Mouse (Mus musculus): ENCODE data around the gene D130043K22Rik.
"Not testable (repeated sequence)": the region's sequence is repeated elsewhere in the genome, so short reads cannot be mapped to it uniquely, and the experiment has no call there.

D130043K22Rik gene

GRCm38 (mm10) chr13:24831353-24832130, 13.4 kb upstream of the D130043K22Rik start, which contains the start of the genes Acot13 and Tdp2:
Acot13 (minus strand) TSS chr13:24831540.
Tdp2 (plus strand) TSS chr13:24831679.
- peak; percentile 93 for ATAC-seq (ENCODE audit: insufficient number of reproducible peaks, low FRiP score, low TSS enrichment)

GRCm38 (mm10) chr13:24832131-24832810, 12.7 kb upstream of the D130043K22Rik start:
- ATAC-seq (ENCODE audit: insufficient number of reproducible peaks, low FRiP score, low TSS enrichment), result no peak

DNA sequence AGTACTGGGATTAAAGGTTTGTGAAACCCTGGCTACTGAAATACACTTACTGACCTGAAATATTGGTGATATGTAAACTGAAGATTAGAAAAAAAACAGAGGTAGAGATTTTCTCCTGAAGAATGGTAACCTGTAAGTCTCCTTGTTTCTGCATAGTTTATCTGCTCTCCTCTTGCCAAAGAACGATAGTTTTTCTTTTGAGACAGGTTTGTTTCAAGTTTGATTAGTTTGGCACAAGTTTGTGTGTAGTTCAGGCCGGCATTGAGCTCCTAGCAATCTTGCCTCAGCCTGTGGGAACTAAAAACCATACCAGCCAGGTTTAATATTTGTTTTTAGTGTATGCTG, 12.2 kb upstream of the D130043K22Rik start:
- ATAC-seq (ENCODE audit: insufficient number of reproducible peaks, low FRiP score, low TSS enrichment), result no peak

GRCm38 (mm10) chr13:24837765-24838164, 7.2 kb upstream of the D130043K22Rik start:
- not testable (repeated sequence) for ATAC-seq (ENCODE audit: insufficient number of reproducible peaks, low FRiP score, low TSS enrichment)

GRCm38 (mm10) chr13:24839831-24840230, 5.1 kb upstream of the D130043K22Rik start:
- ATAC-seq (ENCODE audit: insufficient number of reproducible peaks, low FRiP score, low TSS enrichment), result no peak

DNA sequence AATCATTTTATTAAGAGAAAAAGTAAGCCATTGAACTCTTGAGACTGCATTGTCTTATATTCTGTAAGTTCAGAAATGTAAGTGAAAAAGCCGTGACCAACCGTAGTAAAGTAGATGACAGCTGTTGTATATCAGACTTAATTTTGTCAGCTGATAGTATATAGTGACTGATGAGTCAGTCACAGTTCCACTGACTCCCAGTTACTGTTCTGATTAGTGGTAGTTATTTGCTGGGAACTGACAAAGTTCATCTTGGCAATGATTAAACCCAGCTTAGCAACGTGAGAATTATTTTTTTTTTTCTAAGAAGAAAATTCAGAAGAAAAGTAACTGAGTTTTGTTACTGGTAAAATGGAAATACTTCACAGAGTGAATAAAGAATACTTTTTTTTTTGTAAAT, 3.2 kb upstream of the D130043K22Rik start:
- no peak for ATAC-seq (ENCODE audit: insufficient number of reproducible peaks, low FRiP score, low TSS enrichment)

GRCm38 (mm10) chr13:24849318-24849717, 4.4 kb downstream of the D130043K22Rik start:
- ATAC-seq (ENCODE audit: insufficient number of reproducible peaks, low FRiP score, low TSS enrichment), result no peak

DNA sequence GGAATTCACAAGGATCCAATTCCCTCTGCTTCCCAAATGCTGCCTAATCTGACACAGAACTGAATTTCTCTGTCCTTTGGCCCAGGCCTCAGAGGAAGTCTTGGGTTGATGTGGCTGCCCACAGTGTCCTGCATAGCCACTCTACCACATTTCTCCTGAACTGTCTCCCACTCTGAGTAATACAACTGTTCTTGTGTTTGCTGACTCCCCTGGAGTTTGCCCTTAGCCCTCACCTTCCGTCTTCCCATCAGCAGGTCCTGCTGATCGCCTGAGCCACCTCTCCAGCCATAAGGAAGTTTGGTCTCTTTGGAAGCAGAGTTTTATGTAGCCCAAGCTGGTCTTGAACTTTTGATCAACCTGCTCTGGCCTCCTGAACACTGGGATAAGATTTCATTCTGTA, 7.1 kb downstream of the D130043K22Rik start:
- no peak for ATAC-seq (ENCODE audit: insufficient number of reproducible peaks, low FRiP score, low TSS enrichment)

GRCm38 (mm10) chr13:24852570-24852969, 7.6 kb downstream of the D130043K22Rik start:
- ATAC-seq (ENCODE audit: insufficient number of reproducible peaks, low FRiP score, low TSS enrichment), result no peak

DNA sequence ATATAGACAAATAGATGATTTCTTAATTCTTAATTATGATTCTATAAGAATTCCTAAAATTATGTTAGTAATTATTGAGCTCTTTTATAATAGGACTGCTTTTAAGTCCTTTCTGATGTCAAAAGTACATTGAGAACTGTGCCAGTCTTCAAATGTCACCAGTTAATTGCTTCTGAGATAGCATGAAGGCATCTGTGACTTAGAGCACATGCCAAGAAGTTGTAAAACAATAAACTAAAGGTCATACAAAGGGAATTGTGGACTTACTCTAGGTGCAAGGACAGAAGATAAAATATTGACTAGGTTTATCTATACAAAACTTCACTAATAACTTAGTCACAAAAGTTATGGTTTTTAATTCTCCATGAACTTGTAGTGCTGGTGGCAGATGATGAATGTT, 14.2 kb downstream of the D130043K22Rik start:
- ATAC-seq (ENCODE audit: insufficient number of reproducible peaks, low FRiP score, low TSS enrichment), result no peak

GRCm38 (mm10) chr13:24861084-24861483, 16.1 kb downstream of the D130043K22Rik start:
- no peak for ATAC-seq (ENCODE audit: insufficient number of reproducible peaks, low FRiP score, low TSS enrichment)

- ATAC-seq (ENCODE audit: insufficient number of reproducible peaks, low FRiP score, low TSS enrichment), result no peak
Observed at GRCm38 (mm10) chr13:24862021-24862420, 17.1 kb downstream of the D130043K22Rik start.

- ATAC-seq (ENCODE audit: insufficient number of reproducible peaks, low FRiP score, low TSS enrichment), result peak; percentile 61
Observed at GRCm38 (mm10) chr13:24862520-24862919, 17.6 kb downstream of the D130043K22Rik start.

- no peak for ATAC-seq (ENCODE audit: insufficient number of reproducible peaks, low FRiP score, low TSS enrichment)
Observed at GRCm38 (mm10) chr13:24866430-24867402, 21.8 kb downstream of the D130043K22Rik start.

- ATAC-seq (ENCODE audit: insufficient number of reproducible peaks, low FRiP score, low TSS enrichment), result no peak
Observed at GRCm38 (mm10) chr13:24867789-24868188, 22.9 kb downstream of the D130043K22Rik start.

DNA sequence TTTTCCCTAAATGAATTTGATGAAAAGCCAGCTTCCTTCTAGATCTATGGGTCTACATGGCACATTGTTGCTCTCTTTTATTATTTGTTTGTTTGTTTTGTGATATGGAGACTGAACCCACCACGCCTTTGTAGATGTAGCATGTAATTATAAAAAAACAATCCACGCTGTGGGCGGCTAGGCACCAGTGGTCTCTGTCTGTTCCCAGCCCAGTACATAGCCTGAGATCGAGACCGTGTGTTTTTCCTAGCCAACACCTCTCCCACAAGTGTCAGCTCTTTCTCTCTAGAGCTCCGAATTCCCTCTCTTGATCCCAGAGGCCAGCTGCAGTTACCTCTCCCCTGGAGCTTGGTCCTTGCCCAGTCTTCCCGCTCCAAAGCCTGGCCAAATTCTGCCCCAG, 23.3 kb downstream of the D130043K22Rik start:
- no peak for ATAC-seq (ENCODE audit: insufficient number of reproducible peaks, low FRiP score, low TSS enrichment)

- no peak for ATAC-seq (ENCODE audit: insufficient number of reproducible peaks, low FRiP score, low TSS enrichment)
Observed at GRCm38 (mm10) chr13:24879359-24880040, 34.6 kb downstream of the D130043K22Rik start.

GRCm38 (mm10) chr13:24880208-24880607, 35.3 kb downstream of the D130043K22Rik start:
- ATAC-seq (ENCODE audit: insufficient number of reproducible peaks, low FRiP score, low TSS enrichment), result no peak

DNA sequence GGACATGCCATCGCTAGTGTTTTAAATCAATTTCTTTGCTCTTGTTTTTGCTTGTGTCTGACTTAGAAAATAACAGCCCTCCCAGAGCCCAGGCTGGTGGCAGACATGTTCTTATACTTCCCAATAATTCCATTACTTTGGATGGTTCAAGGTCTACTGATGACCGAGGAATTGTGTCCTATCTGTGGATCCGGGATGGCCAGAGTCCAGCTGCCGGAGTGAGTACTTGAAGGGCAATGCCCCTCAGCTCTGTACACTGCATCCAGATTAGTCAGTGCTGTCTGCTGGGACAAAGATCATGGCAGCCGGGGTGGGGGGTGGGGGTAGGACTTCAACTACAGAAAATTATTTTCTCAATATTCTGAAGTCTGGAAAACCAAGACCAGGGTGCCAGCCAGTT, 35.8 kb downstream of the D130043K22Rik start:
- ATAC-seq (ENCODE audit: insufficient number of reproducible peaks, low FRiP score, low TSS enrichment), result no peak

GRCm38 (mm10) chr13:24882411-24882810, 37.5 kb downstream of the D130043K22Rik start:
- ATAC-seq (ENCODE audit: insufficient number of reproducible peaks, low FRiP score, low TSS enrichment), result no peak

All from cerebellum, adult (tissue).